Mouse (Mus musculus): ENCODE results near the gene Etfdh.

DNA sequence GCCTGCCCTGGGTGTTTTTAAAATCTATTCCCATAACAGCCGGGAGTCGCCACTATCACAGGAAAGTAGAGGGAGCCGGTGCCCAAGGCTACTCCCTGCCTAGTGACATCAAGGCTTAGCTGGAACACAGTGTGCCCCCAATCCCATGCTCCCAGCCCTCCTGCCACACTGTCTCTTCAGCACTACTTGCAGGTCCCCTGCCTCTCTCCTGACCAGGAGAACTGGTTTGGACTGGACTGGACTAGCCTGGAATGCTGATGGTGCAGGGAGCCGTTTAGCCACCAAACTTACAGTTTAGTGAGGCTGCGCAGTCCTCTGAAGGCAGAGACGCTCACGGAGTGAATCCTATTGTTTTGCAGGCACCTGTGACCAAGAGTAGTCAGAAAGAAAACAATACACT, 41.3 kb upstream of the Etfdh start:
- no peak for TF ChIP-seq POLR2A (IDR thresholded peaks at IDR 0.05; ENCODE audit: low read depth, low read length)
- no peak for TF ChIP-seq CTCF (conservative IDR thresholded peaks at IDR 0.05; ENCODE audit: insufficient read depth, insufficient read length, low read depth, low read length)
